Comparison of ENCODE assay signal across 8 mouse cellular contexts in the genomic region with DNA sequence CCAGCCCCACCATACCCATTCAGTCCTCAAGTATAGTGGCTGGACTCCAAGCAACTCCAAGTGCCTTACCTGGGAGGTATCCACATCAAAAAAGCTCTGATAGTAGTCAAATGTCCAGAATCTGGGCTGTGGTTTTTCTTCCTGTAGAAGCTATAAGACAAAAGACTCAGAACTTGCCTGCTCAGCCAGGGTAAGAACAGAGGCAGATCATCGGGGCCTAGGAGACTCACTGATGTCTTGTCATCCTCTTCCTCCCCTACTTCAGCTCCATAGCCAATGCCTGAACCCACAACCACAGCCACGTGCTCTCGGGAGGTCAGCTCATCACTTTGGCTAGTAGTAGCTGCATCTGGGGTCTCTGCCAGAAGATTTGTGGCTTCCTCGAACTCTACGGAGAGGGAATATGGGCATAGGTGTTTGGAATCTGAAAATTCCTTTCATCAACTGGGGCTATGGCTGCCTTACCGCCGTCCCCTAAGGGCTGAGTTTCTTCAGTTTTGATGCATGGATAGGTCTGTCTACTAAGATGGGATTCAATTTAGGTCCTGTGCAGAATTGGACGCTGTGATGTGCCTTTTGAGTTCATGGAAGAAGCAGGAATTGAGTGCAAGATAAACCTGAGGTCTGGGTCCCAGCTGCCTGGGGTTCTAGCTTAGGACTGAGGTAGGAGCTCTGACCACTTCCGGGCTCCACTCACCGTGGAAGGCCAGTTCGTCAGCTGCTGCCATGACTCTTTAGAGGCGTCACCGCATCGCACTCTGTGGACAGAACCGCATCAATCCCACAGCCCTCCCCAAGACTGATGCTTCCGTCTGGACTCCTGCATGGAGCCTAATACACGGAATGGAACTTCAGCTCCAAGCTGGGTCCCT. TPM values are rescaled to one million over a fixed set of nuclear protein-coding genes. Genes with fewer than 3 reads are reported as not detected.
DNase-seq lines count a peak whose midpoint lies in the region; ATAC-seq lines count a peak whose summit lies in the region.

No protein-coding gene starts in this region.

- H3K36me3 ChIP-seq in hindbrain, embryonic 10.5 days = peaks cover 73% of the 10 kb centered on the region

- H3K9me3 ChIP-seq in hindbrain, embryonic 10.5 days = no peaks in the 10 kb centered on the region

- 21% methylated on average over 17 of the region's 17 CpGs for WGBS in hindbrain, embryonic 10.5 days

- DNase-seq in layer of hippocampus, adult 11-12 months (ENCODE audit: low spot score) = peak; percentile 26
- no peak for DNase-seq in layer of hippocampus, adult 9-11 months
- peak; percentile 39 to 60 for DNase-seq in cerebellum, postnatal 10 days
- no peak for DNase-seq in hindbrain, embryonic 10.5 days (ENCODE audit: low spot score)
- no peak for DNase-seq in spleen, adult 18-20 months
- no peak for DNase-seq in spleen, adult 12 weeks (ENCODE audit: low spot score)
- DNase-seq in kidney, adult 18-20 months = no peak

- peaks cover 34% of the 10 kb centered on the region for H3K4me1 ChIP-seq in hindbrain, embryonic 10.5 days (replicated peaks)

- ATAC-seq in megakaryocyte progenitor cell, adult 5-6 weeks (replicated peaks; ENCODE audit: poor library complexity) = peak; percentile 44

- peak overlapping the region; percentile 90 for H3K27ac ChIP-seq in hindbrain, embryonic 10.5 days

- peak overlapping the region; percentile 99 for H3K4me3 ChIP-seq in hindbrain, embryonic 10.5 days

- H3K27me3 ChIP-seq in hindbrain, embryonic 10.5 days (ENCODE audit: insufficient read depth, poor library complexity, severe bottlenecking) = no peaks in the 10 kb centered on the region

RNA-seq across cellular contexts. Expression of gene Timm29, which starts 0.5 kb away (rescaled TPM):
- 33.8 and 38.4 TPM in 2 replicates for polyA plus RNA-seq in hindbrain, embryonic 10.5 days (2016; fragmentation: Nextera tagmentation; extraction: Ambion mirVana)
- 43.8 and 44.9 TPM in 2 replicates for total RNA-seq in megakaryocyte progenitor cell, adult 5-6 weeks (2015)
- total RNA-seq in megakaryocyte progenitor cell, adult 5-6 weeks (2017) = 52.1 and 63.7 TPM in 2 replicates

RNA-seq across cellular contexts. Expression of gene Yipf2, which starts 0.6 kb away (rescaled TPM):
- polyA plus RNA-seq in hindbrain, embryonic 10.5 days (2016; fragmentation: Nextera tagmentation; extraction: Ambion mirVana) = 21.5 and 23.7 TPM in 2 replicates
- total RNA-seq in megakaryocyte progenitor cell, adult 5-6 weeks (2015) = 5.3 and 6.6 TPM in 2 replicates
- total RNA-seq in megakaryocyte progenitor cell, adult 5-6 weeks (2017) = 15.5 and 19.0 TPM in 2 replicates

RNA-seq across cellular contexts. Expression of gene Smarca4, which starts 23.9 kb away (rescaled TPM):
- polyA plus RNA-seq in hindbrain, embryonic 10.5 days (2016; fragmentation: Nextera tagmentation; extraction: Ambion mirVana) = 153 and 173 TPM in 2 replicates
- 58.8 and 63.2 TPM in 2 replicates for total RNA-seq in megakaryocyte progenitor cell, adult 5-6 weeks (2015)
- 64.0 and 71.1 TPM in 2 replicates for total RNA-seq in megakaryocyte progenitor cell, adult 5-6 weeks (2017)

RNA-seq across cellular contexts. Expression of gene Carm1, which starts 45.4 kb away (rescaled TPM):
- 66.3 and 71.9 TPM in 2 replicates for polyA plus RNA-seq in hindbrain, embryonic 10.5 days (2016; fragmentation: Nextera tagmentation; extraction: Ambion mirVana)
- total RNA-seq in megakaryocyte progenitor cell, adult 5-6 weeks (2015) = 49.4 and 56.5 TPM in 2 replicates
- total RNA-seq in megakaryocyte progenitor cell, adult 5-6 weeks (2017) = 21.1 and 21.8 TPM in 2 replicates

Comparison
In these comparisons a context has a peak if more than half of its experiments do, and no peak if none do; other contexts are left out.
1. DNase-seq: peak in layer of hippocampus, adult 11-12 months (single experiment) and cerebellum, postnatal 10 days (2 of 2); none in layer of hippocampus, adult 9-11 months (single experiment), hindbrain, embryonic 10.5 days (single experiment), spleen, adult 18-20 months (0 of 2), spleen, adult 12 weeks (single experiment) and kidney, adult 18-20 months (single experiment).